Comparison of ENCODE assay signal across 14 mouse cellular contexts in the genomic region with DNA sequence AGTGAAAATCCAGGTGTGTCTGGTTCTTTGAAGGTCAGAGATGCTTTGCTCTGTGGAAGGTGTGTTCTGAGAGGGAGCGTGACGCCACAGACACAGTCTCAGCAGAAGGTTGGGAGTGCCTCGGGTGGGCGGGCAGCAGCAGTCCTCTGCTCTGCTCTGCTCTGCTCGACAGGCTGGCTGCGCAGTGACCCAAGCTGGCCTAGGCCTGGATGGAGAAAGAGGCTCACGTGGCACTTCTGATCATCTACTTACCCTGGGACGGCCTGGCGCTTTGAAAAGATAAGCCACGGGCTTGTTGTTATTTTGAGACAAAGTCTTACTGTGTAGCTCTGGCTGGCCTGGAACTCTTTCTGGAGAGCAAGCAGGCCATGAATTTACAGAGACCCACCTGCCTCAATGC. TPM values are rescaled to one million over a fixed set of nuclear protein-coding genes. Genes with fewer than 3 reads are reported as not detected.
DNase-seq lines count a peak whose midpoint lies in the region; ATAC-seq and TF ChIP-seq lines count a peak whose summit lies in the region.
"Had no signal": no experiment of that assay in that cellular context is flagged by ENCODE, and none has a peak within 500 bp of the region (broad histone marks: within the 10 kb centered on the region; RNA-seq: fewer than 3 reads in every experiment).

No protein-coding gene starts in this region.

- intact Hi-C loops in gastrocnemius, adult 2 months (cut with DNase I) = no loop called here

- no peak for TF ChIP-seq CTCF in gastrocnemius, adult 2 months (IDR thresholded peaks at IDR 0.05)
- no peak for TF ChIP-seq CTCF in stomach, postnatal 0 days (IDR thresholded peaks at IDR 0.05; ENCODE audit: low read depth)

- peak overlapping the region; percentile 51 for H3K27ac ChIP-seq in gastrocnemius, adult 2 months
- H3K27ac ChIP-seq in heart, embryonic 13.5 days (replicated peaks) = 0 out of 2 replicates have a peak overlapping the region, but pooled peaks have one; percentile 29
- peak overlapping the region; percentile 69; the same call in 1 of the 2 replicates for H3K27ac ChIP-seq in stomach, postnatal 0 days (replicated peaks)
- no peak overlapping the region for H3K27ac ChIP-seq in midbrain, embryonic 15.5 days

- WGBS in heart, embryonic 13.5 days = 31% methylated on average over 10 of the region's 10 CpGs
- WGBS in stomach, postnatal 0 days = 44% methylated on average over 10 of the region's 10 CpGs
- WGBS in midbrain, embryonic 15.5 days = 67% methylated on average over 10 of the region's 10 CpGs

- H3K9me3 ChIP-seq in heart, embryonic 13.5 days = no peaks in the 10 kb centered on the region
- no peaks in the 10 kb centered on the region for H3K9me3 ChIP-seq in stomach, postnatal 0 days (ENCODE audit: control insufficient read depth, low read length)
- H3K9me3 ChIP-seq in midbrain, embryonic 15.5 days = no peaks in the 10 kb centered on the region

- peaks cover 35% of the 10 kb centered on the region for H3K4me1 ChIP-seq in heart, embryonic 13.5 days
- H3K4me1 ChIP-seq in stomach, postnatal 0 days (replicated peaks; ENCODE audit: control insufficient read depth, insufficient read depth) = peaks cover 6% of the 10 kb centered on the region
- no peaks in the 10 kb centered on the region for H3K4me1 ChIP-seq in midbrain, embryonic 15.5 days

- H3K4me2 ChIP-seq in heart, embryonic 13.5 days = 0 out of 2 replicates have a peak overlapping the region, but pooled peaks have one; percentile 19
- no peak overlapping the region for H3K4me2 ChIP-seq in stomach, postnatal 0 days (replicated peaks; ENCODE audit: low read depth)
- no peak overlapping the region for H3K4me2 ChIP-seq in midbrain, embryonic 15.5 days

- peak overlapping the region; percentile 44 for H3K9ac ChIP-seq in heart, embryonic 13.5 days
- H3K9ac ChIP-seq in stomach, postnatal 0 days (ENCODE audit: low read length) = no peak overlapping the region
- no peak overlapping the region for H3K9ac ChIP-seq in midbrain, embryonic 15.5 days

- ATAC-seq in heart, embryonic 13.5 days (ENCODE audit: extremely low read depth, insufficient number of reproducible peaks, low FRiP score, low TSS enrichment) = no peak
- no peak for ATAC-seq in stomach, postnatal 0 days (ENCODE audit: low FRiP score, low TSS enrichment)
- ATAC-seq in midbrain, embryonic 15.5 days (replicated peaks) = no peak
- ATAC-seq: CD4-positive, CD25-positive, alpha-beta regulatory T cell, adult 4 months; Patski had no signal

- TF ChIP-seq EP300 in stomach, postnatal 0 days (optimal IDR thresholded peaks at IDR 0.05) = no peak

- no peaks in the 10 kb centered on the region for H3K36me3 ChIP-seq in heart, embryonic 13.5 days
- no peaks in the 10 kb centered on the region for H3K36me3 ChIP-seq in stomach, postnatal 0 days (ENCODE audit: control insufficient read depth, insufficient read depth, low read length)
- H3K36me3 ChIP-seq in midbrain, embryonic 15.5 days (replicated peaks) = no peaks in the 10 kb centered on the region

- H3K4me3 ChIP-seq in gastrocnemius, adult 2 months = no peak overlapping the region
- H3K4me3 ChIP-seq in heart, embryonic 13.5 days = no peak overlapping the region
- H3K4me3 ChIP-seq in stomach, postnatal 0 days (ENCODE audit: low read depth, low read length) = no peak overlapping the region
- H3K4me3 ChIP-seq in midbrain, embryonic 15.5 days = no peak overlapping the region

- no peaks in the 10 kb centered on the region for H3K27me3 ChIP-seq in heart, embryonic 13.5 days (replicated peaks)
- no peaks in the 10 kb centered on the region for H3K27me3 ChIP-seq in stomach, postnatal 0 days (ENCODE audit: control insufficient read depth, insufficient read depth, low read length)
- no peaks in the 10 kb centered on the region for H3K27me3 ChIP-seq in midbrain, embryonic 15.5 days (replicated peaks)
- H3K27me3 ChIP-seq: Patski had no signal

- DNase-seq in gastrocnemius, adult 2 months = peak; percentile 39
- no peak for DNase-seq in gastrocnemius, postnatal 10 days
- DNase-seq in retina, adult 2 months (ENCODE audit: low read depth, low spot score) = peak; percentile 70
- no peak for DNase-seq in retina, embryonic 14.5 days (ENCODE audit: low spot score)
- no peak for DNase-seq in stomach, postnatal 0 days (ENCODE audit: low spot score)
- no peak for DNase-seq in urinary bladder, adult 2 months (ENCODE audit: low spot score)
- DNase-seq: cerebellum, adult 11 months; kidney, postnatal 10 days; spleen, adult 18-20 months; thymus, postnatal 14 days had no signal

RNA-seq across cellular contexts. Expression of a gene that starts 29.0 kb away (rescaled TPM):
- 10 to 100 TPM; 20.9 to 42.1 TPM for total RNA-seq in gastrocnemius, adult 2 months (2021)
- total RNA-seq in gastrocnemius, postnatal 10 days (2021) = 10 to 100 TPM; 24.9 to 30.6 TPM
- polyA plus RNA-seq in heart, embryonic 13.5 days (2015; fragmentation: Nextera tagmentation; extraction: Ambion mirVana) = 65.4 and 70.4 TPM in 2 replicates
- 32.0 and 32.1 TPM in 2 replicates for polyA plus RNA-seq in stomach, postnatal 0 days (2015; fragmentation: Nextera tagmentation; extraction: Ambion mirVana)
- 9.0 and 9.7 TPM in 2 replicates for polyA plus RNA-seq in midbrain, embryonic 15.5 days (2015; fragmentation: Nextera tagmentation; extraction: Ambion mirVana)
- polyA plus RNA-seq in urinary bladder, adult 2 months (2012; rRNA removed) = 24.7 and 25.4 TPM in 2 replicates

Comparison
In these comparisons a context has a peak if more than half of its experiments do, and no peak if none do; other contexts are left out.
1. DNase-seq: peak in gastrocnemius, adult 2 months (single experiment) and retina, adult 2 months (single experiment); none in gastrocnemius, postnatal 10 days (single experiment), retina, embryonic 14.5 days (single experiment), stomach, postnatal 0 days (single experiment) and urinary bladder, adult 2 months (single experiment).